Mouse (Mus musculus): ENCODE results near the gene Bbs9.

- TF ChIP-seq GATA1 (IDR thresholded peaks at IDR 0.05; ENCODE audit: low read length) (no peak), TAL1 (IDR thresholded peaks at IDR 0.05; ENCODE audit: low read length) (no peak)
These were observed 179.3 kb downstream of the Bbs9 start for GRCm38 (mm10) chr9:22654726-22655393.

Measured in erythroblast, embryonic 14.5 days (primary cell).